Mouse (Mus musculus) embryo, embryonic 10.5 days (tissue): ENCODE data around the gene Kif17.

Experiments
- DNase-seq: peaks from one replicate; pipeline ENCODE4 v3.0.0-alpha.2; 2015; ENCODE audit warnings: low spot score

Kif17 gene

GRCm38 (mm10) chr4:138261843-138262681 lies 11.8 kb downstream of the Kif17 start:
- DNase-seq, result peak; percentile 86

DNA sequence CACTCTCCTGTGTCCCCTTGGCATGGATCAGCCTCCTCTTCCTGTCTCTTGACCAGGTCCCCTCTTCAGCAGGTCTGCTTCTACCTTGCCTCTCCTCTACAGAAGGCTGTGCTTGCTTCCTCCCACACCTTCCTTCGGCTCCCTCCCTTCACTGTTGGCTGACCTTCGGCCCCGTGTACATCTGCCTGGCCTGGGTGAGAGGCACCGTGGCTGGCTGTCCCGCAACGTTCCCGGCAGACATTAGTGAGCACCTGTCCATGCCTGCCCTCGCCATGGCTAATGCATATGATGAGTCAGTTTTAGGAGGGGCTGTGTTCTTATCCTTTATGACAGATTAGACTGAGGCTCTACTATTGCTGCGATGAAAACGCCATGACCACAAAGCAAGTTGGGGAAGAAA lies 17.6 kb downstream of the Kif17 start:
- no peak for DNase-seq

GRCm38 (mm10) chr4:138272011-138272997 lies 22.1 kb downstream of the Kif17 start:
- DNase-seq, result no peak

DNA sequence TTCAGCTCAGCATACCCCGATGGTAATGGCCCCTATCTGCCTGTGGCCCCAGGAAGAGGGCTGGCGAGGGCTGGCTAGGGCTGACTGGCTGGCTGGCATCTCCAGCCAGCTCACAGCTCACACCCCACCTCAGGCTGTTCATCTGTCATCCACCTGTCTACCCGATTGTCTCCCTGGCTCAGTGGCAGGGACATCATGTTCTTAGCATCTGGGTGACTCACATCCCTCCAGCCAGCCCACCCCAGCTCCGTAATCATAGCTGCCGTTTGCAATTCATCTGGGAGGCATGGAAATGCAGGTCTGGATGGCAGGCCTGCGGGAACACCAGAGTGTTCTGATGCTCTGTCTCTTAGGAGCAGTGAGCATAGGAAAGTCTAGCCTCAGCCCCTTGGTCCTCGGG lies 28.1 kb downstream of the Kif17 start:
- no peak for DNase-seq

GRCm38 (mm10) chr4:138282834-138283233 lies 32.6 kb downstream of the Kif17 start:
- DNase-seq, result peak; percentile 91

DNA sequence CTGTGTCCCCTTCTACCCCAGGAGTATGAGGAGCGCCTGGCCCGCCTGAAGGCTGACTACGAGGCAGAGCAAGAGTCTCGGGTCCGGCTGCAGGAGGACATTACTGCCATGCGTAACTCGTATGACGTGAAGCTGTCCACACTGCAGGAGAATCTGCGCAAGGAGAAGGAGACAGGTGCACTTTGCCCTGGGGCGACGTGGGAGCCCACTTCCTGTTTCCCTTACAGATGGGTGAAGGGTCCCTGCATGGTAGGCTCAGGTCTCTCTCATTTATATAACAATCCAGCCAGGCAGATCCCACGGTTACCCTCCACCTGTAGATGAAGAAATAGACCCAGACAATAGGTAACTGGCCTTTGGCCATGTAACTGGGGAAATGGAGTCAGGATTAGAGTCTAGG lies 36.2 kb downstream of the Kif17 start:
- no peak for DNase-seq

DNA sequence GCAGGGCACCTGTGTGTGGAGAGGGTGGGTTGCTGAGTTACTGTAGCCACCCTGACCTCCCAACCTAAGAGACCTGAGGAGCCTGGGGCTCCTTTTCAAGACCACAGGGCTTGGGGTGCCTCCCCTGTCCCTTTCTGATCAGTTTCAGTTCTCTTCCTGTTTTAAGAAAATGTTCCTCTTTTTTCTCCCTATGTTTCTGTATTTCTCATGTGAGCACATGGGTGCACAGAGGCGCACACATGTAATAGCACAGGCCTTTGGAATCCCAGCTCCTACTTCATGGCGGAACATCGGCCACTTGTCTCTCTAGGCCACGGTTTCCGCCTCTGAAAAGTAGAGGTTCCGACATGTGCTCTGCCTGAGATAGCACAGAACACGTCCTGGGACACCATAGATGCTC lies 38.5 kb downstream of the Kif17 start:
- no peak for DNase-seq

DNA sequence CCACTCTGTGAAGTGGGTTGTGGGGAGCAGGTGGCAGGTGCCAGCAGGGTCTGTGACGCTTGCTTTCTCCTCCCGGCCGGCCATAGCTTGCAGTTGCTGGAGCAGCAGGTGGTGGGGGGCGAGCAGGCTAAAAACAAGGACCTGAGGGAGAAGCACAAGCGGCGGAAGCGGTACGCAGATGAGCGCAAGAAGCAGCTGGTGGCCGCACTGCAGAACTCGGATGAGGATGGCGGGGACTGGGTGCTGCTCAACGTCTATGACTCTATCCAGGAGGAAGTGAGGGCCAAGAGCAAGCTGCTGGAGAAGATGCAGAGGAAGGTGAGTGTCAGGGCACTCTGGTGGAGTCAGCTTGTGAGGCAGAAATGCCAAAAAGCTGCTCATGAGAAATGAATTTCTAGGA lies 41.8 kb downstream of the Kif17 start:
- no peak for DNase-seq

DNA sequence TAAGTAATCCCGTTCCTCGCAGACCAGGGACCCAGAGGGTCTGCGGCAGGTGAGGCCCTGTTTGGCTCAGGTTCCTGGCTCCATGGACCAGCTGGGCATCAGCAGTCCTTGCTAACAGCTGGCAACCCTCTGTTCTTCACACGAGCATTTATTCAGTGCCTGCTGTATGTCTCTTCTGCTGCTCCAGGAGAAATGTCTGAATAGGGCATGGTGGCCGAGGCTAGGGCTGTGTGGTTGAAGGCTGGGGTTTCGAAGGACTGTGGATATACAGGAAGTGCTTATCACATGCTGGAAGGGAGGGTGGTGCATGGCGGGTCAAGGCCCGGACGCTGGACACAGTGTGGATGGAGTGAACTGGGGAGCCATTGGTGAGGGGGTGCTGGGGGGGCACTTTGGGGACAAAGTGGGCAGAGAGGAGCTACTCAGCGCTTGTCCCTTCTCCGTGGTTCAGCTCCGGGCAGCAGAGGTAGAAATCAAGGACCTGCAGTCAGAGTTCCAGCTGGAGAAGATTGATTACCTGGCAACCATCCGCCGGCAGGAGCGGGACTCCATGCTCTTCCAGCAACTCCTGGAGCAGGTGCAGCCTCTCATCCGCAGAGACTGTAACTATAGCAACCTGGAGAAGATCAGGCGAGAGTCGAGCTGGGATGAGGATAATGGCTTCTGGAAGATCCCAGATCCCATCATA lies 43.2 kb downstream of the Kif17 start:
- DNase-seq, result peak; percentile 5

DNA sequence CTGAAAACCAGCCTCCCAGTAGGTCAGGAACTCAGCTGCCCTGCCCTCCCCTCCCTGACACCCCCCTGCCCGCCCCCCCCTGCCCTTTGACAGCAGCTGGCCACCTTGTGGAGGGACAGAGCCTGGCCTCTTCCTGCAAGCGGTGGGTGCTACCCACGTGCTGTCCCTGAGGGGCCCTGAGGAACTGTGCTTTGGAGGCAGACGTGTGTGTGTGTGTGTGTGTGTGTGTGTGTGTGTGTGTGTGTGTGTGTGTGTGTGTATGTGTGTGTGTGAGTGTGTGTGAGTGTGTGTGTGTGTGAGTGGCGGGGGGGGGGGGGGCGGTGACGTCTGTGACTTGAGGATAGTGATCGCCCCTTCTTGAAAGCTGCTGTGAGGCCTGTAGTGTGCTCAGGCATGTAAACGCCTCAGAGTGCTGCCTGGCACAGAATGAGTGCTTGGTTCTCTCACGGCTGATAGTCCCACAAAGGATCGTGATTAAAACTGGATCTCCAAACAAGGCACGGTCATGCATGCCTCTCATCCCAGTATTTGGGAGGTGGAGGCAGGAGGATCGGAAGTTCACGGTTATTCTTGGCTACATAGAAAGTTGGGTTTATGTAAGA lies 43.8 kb downstream of the Kif17 start:
- DNase-seq, result no peak

DNA sequence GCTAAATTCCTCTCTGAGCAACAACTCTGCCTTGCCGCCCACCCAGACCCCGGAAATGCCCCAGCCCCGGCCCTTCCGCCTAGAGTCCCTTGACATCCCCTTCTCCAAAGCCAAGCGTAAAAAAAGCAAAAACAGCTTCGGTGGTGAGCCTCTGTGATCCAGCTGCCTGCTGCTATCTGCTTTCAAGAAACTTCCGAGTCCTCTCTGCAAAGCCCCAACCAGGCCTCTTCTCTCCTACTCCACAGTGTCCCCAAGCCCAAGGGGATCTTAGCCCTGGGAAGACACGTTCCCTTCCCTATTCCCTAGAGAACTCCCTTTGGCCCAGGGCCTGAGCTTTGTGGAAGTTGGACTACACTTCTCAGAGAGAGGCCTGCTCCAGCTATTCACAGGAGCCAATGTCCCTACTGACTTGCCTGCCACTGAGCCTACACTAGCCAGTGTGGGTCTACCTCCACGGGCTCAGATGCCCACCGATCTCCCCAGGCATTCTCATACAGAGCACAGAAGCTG lies 51.1 kb downstream of the Kif17 start:
- DNase-seq, result no peak

GRCm38 (mm10) chr4:138303011-138303410 lies 52.8 kb downstream of the Kif17 start:
- no peak for DNase-seq

DNA sequence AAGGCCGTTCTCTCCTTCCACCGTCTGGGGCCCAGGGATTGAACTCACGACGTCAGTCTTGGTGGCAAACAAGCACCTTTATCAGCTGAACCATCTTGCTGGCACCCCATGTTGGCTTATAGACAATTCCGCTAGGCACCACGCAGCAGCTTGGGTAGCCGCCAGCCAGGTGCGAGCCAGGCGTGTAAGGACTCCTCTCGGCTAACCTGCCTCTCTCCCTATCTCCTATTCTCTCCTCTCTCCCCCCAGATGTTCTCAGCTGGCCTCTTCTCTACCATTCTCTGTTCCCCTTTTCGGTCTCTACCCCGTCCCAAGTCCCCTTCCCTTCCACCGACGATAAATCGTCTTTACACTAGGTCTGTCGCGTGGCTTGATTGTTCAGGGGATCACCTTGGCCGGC lies 53.5 kb downstream of the Kif17 start:
- no peak for DNase-seq

GRCm38 (mm10) chr4:138304340-138305104 lies 54.3 kb downstream of the Kif17 start, which contains the start of gene Ddost:
Gene Ddost, plus strand, starts transcription at chr4:138304730.
- peak; percentile 99 for DNase-seq

DNA sequence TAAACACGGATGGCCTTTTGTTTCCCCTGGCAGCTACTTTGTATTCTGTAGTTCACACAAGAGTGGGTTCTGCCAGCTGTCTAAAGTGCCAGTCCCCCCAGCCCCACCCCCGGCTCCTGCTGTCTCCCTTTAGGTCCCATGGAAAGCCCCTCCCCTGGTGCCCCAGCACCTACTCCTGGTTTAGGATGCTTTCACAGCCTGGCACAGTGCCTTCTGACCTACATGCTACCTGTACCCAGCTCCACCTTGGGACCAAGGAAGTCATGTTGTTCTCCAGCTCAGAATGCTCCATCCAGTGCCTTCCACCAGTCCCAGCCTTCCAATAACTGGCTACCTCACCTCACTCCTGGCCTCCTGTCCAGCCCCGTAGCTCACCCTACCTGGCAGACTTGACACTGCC lies 56.8 kb downstream of the Kif17 start:
- DNase-seq, result no peak

DNA sequence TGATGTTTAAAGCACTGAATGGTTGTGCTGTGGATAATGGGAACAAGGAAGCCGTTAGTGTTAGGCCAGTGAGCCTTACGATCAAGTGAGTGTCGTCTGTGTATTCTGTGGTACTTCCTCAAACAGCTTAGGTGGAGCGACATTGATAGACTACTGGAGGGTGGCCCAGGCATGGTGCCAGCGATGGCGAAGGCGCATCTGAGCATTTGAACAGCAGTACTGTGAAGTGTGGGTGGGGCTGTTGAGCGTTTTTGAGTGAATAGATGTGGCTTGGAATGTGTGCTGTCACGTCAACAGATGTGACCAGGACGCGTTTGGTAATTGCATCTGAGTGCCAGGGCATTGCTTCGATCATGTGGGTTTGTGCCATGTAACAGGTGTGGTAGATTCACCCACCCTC lies 57.5 kb downstream of the Kif17 start:
- DNase-seq, result no peak

DNA sequence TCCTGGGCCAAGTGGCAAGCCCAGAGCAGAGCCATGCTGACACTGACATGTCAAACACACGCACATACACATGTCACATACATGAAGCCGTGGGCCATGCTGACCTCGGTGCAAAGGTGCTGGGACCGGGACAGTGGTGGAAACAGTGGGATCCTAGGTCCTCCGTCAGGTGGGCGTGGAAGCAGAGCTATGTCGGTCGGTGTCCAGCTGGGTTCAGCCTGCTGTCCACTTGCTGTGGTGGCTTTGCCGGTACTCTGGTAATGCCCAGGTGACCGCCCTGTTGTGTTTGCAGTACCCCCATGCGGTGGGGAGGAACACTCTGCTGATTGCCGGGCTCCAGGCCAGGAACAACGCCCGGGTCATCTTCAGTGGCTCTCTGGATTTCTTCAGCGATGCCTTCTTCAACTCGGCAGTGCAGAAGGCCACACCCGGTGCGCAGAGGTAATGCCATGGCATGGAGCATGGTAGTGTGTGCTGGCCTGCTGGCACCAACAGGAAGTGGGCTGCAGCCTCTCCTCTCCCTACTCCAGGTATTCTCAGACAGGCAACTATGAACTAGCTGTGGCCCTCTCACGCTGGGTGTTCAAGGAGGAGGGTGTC lies 60.2 kb downstream of the Kif17 start:
- DNase-seq, result no peak

DNA sequence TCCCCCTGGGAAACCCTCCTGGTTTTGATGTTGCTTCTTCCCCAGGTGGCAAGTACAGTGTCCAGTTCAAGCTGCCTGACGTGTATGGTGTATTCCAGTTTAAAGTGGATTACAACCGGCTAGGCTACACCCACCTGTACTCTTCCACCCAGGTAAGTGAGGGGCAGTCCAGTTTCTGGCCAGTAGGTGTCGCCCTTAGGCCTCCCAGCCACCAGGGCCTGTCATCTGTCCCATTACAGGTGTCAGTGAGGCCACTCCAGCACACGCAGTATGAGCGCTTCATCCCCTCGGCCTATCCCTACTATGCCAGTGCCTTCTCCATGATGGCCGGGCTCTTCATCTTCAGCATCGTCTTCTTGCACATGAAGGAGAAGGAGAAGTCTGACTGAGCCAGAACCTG lies 61.4 kb downstream of the Kif17 start:
- peak; percentile 49 for DNase-seq

GRCm38 (mm10) chr4:138312105-138312504 lies 61.9 kb downstream of the Kif17 start:
- no peak for DNase-seq

GRCm38 (mm10) chr4:138313021-138313420 lies 62.8 kb downstream of the Kif17 start:
- DNase-seq, result no peak
